Mouse (Mus musculus): Measurements from ENCODE around the gene Mpc2.

DNA sequence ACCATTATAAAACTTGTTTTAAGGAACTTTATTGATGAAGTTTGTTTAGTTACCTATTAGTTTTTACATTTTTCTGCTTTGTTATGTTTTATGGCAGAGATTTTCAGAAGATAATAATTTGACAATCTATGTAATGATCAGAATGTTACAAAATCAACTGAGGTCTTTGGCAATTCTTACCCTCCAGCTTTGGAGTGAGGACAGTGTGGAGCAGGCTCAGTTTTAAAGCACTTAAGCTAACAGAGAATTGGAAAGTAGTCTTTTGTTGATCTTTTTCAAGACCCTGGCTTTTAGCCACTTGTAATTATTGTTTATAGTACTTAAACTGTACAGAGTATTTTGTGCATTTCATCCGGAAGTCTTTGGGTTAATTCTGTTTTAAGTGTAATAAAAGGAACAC, 2.4 kb downstream of the Mpc2 start:
- no peak for TF ChIP-seq POLR2A (IDR thresholded peaks at IDR 0.05; ENCODE audit: low read depth, low read length)
- TF ChIP-seq CTCF (IDR thresholded peaks at IDR 0.05; ENCODE audit: borderline replicate concordance, insufficient read depth, low read length): no peak
